Mouse (Mus musculus): ENCODE measurements around the gene Gm17584.
"Not testable (repeated sequence)": the region's sequence is repeated elsewhere in the genome, so short reads cannot be mapped to it uniquely, and the experiment has no call there.

Gm17584 gene

DNA sequence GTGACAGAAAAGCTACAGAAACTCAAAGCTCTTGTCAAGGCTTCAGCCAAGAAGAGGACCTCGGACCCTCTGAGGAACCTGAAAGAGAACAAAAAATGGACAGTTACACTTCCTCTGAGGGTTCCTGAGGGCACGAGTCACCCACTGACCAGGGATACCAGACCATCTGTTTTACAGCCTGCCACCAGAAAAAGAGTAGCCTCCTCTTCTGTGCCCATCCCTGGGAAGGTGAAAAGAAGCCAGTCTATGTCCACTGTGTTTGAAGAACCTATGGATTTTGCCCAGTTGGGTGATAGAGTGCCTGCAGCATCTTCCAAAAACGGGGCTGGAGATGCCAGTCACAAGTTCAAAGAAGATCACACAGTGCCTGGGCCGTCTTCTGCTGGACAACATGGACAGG, at the start of gene Gm17584:
Gm17584 (plus strand) TSS at position 301 of the 400 bp plus-strand sequence.
- DNase-seq (ENCODE audit: extremely low spot score, low spot score): not testable (repeated sequence)
